Mouse (Mus musculus) frontal cortex, postnatal 25 days (tissue): ENCODE data around the gene Ccnd3.

Experiments
- DNase-seq, 2 experiments: peaks; one replicate each; pipeline ENCODE4 v3.0.0; 2022; ENCODE audit warnings: low spot score in 2 of 2

Ccnd3 gene

DNA sequence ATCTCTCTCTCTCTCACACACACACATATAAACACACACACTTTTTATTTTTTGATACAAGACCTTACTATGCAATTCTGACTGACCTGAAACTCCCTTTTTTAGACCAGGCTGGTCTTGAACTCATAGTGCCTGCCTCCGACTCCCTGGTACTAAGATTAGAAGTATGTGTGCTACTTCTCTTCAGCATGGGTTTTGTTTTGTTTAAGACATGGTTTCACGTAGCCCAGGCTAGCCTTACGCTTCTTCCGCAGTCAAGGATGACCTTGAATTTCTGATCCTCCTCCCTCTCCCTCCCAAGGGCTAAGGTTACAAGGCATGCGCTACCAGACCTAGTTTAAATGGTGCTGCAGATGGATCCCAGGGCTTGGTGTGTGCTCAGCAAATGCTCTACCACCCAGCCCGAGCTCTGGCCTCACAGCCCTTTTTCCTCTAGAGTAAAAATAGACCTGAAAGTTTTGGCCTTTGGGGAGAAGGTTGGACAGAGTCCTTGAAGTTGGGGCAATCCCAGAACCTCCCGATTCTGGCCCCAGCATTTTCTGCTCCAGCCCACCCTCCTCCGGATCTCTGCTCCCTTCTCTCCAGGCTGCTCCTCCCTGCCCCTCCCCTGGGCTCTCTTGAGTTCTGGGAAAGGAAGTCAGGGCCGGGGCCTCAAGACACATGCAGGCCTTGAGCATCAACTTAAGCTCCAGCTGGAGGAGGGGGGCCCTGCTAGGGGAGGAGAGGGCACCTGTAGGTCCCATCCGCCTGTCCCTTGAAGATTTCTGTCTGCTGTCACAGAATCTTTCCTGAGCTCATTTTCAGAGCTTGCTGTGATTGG lies 8.3 kb downstream of the Ccnd3 start:
- no peak for DNase-seq

DNA sequence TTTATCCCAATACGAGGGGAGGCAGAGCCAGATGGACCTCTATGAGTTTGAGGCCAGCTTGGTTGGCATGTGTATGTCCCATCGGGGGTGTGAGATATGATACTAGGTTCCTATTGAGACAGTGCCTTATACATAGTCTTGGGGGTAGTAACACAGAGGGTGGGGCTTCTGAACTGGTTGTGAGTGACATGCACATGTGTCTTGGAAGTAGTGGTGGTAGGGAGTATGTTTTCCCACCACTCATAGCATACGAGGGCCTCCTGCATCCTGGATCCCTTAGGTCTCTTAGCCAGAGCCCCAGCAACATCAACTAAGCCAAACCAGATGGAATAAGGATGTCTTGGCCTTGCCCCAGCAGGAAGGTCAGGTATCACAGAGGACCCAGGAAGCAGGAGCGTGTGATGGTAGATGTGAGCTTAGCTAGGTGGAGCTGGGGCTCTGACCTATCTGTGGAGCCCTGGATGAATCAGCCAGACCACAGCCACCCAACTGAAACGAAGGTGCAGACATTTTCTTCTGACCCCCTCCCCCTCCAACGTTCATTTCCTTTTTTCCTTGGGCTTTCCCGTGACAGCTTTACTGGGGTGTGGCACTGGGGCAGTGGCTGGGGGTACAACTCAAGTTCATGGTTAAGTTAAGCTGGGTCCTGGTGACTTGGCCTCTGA lies 10.5 kb downstream of the Ccnd3 start:
- no peak for DNase-seq

DNA sequence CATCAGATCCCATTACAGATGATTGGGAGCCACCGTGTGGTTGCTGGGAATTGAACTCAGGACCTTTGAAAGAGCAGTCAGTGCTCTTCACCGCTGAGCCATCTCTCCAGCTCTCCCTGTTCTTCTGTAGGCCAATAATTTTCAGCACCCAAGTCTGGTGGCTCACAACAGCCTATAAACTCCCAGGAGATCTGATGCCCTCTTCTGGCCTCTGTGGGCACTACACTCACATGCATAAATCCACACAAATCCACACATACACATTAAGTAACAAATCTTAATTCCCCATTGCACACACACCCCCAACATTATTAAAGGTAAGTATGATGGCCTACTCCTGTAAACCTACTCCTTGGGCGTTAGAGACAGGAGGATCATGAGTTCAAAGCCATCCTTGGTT lies 11.4 kb downstream of the Ccnd3 start:
- no peak for DNase-seq

DNA sequence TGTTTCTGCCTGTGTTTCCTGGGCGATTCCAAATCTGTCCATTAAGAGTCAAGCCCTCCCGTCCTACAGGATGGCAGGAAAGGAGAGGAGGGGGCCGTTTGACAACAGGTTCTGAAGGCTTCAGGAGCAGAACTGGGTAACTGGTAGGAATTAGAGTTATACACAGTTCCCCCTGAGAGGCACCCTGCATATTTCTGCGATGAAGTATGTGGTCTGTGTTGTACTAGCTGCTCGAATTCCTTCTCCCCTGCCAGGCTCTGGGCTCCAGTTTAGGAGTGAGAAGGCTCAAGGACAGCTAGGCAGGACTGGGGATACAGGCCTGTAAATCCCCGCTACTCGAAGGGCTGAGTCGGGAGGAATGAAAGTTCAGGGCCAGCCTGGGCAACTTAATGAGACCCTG lies 13.4 kb downstream of the Ccnd3 start:
- DNase-seq, result no peak

DNA sequence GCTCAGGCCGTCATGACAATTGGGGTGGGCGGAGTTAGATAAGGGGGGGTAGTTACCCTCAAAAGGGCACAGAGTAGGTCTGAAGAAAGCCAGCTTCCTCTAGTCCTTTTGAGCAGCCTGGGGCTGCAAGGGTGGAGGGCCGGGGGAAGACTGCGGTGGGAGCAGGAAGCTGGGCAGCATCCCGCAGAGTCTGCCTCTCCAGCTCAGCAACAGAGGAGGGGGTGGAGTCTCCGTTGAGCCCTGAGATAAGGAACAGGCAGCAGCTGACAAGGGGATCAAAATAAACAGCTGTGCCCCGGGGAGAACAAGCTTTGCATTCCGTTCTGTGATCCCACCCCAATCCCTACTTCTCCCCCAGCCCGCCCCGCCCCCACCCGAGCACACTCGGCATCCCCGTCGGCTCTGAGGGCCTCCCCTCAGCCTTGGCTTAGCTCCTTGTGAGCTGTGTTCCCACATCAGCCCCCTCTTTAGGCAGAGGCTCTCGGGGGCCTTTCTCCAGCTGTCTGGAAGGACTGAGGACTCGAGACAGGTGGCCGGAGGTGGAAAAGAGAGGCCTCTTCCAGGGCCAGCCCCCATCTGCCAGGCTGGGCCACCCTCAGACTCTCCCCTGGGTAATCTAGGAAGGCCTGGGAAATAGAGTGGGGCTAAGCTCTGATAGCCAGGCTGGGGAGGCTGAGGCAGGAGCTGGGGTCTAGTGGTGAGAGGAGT lies 16.9 kb downstream of the Ccnd3 start:
- DNase-seq, result no peak

DNA sequence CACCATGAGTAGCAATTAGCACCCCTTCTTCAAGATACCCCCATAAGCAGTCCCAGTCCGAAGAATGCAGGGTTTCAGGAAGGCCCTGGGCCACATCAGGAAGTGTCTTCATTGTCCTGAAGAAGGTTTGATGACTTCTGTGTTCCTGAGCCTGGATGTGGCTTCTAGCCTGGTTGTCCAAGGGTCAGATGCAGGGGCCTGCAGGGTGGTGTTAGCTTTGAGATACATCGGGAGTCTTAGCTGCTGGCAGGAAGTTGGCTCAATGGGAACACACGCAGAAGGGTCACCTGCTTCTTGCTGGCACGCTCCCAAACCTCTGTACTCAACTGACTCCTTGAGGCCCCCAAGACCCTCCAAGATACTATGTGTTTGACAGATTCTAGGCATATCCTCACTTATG lies 17.7 kb downstream of the Ccnd3 start:
- DNase-seq, result no peak

DNA sequence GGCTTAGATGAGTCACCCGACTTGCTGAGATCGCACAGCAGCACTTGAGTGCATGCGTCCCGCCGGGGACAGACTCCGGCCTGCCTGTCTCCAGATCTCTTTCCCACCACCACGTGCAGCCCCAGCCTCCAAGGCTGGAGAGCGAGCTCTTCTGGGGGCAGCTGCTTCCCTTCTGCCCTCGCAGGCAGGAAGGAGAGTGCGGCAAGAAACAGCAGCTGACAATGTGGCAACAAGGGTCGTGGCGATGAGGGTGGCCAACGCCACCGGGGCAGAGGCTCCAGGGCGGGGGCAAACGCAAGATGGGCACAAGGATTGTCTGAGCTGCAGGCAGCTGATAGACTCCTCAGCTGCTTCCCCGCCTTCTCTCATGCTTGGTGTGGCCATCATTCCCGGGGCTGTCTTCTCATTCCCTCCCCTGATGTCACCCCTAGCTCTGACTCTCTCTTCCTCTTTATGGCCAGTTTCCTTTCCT lies 18.4 kb downstream of the Ccnd3 start:
- no peak for DNase-seq

DNA sequence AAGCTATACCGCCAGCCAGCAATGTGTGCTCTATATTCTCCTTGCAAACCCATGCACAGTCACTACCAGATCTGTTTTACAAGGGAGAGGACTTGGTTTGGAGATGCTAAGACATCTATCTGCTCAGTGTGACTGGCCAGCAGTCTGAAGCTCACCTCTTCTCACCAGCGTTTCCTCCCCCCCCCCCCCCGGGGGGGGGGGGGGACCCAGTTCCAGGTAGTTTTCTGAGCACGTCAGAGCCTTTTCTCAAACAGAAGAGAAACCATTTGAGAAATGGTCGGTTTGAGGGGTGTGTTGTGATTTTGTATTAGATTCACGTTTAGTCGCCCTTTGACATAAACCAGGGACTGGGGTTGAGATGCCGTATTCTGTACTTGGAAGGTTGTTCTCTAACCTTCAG lies 19.2 kb downstream of the Ccnd3 start:
- no peak for DNase-seq

DNA sequence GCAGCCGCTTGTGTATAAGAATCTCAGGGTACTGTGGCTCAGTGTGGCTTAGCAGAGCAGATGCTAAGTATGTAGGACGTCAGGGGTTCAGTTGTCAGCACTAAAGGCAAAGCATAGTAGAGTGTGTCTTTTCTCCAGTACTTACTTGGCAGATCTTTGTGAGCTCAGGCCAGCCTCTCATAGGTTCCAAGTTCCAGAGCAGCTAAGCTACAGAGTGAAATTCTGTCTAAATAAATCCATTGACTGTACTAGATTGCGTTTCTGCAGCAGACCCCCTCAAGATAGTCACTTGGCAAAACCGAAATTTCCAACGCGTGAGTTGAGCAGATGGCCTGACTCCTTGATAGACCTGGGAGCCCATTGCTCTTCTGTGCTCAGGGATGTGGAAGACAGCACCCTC lies 20.1 kb downstream of the Ccnd3 start:
- no peak for DNase-seq

DNA sequence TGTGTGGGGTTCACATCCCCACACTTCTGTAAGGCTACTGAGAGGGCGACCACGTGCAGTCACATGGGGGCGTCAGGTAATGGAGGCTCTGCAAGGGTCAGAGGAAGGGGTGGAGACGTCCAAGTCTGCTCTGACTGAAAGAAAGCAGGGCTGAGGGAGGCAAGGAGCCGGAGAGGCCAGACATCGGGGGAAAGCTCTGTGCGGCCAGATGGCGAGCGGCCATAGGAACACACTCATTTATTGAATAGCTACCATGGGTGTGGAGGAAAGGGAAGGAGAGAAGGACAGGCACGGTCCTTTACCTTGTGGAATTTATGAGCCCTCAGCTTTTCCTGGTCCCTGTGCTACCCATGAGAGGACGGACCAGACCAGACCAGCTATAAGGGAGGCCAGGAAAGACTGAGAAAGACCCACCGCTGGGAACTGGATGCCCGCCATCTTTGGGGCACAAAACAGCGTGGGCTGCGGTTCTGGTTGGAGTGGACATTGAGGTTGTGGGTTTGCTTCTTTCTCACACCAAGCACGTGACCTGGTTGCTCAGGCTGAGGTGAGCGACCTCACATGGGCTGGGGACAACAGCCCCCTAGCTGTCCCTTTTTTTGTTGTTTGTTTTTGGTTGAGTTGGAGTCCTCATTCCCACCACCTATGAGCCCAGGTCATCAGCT lies 22.1 kb downstream of the Ccnd3 start:
- no peak for DNase-seq

DNA sequence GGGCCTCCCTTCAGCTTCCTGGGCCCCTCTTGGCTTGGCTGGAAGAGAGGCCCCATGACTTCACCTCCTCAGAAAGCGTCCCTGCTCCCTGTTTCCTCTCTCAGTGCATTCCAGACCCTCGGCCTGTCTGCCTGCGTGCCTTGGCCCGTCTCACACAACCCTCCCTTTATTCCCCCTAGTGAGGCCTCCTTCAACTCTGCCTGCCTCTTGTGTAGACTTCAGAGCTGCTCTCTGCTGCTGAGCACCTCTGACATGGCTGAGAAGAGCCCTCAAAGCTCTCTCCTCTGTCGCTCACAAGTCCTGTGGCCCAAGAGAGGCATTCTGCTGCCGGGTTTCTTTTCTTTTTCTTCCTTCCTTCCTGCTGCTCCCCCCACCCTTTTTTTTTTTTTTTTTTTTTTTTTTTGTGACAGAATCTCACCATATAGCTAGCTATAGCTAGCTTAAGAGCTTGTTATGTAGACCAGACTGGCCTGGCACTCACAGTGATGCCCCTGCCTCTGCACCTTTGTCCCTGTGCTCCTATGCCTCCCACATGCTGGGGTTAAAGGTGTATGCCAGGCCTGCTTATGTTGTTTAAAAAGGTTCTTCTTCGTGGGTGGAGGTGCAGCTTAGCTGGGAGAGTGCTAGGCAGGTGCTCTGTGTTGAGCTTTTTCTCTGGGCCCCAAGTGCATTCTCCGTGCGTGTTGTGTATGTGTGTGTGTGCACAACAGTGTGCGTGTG lies 22.9 kb downstream of the Ccnd3 start:
- no peak for DNase-seq

DNA sequence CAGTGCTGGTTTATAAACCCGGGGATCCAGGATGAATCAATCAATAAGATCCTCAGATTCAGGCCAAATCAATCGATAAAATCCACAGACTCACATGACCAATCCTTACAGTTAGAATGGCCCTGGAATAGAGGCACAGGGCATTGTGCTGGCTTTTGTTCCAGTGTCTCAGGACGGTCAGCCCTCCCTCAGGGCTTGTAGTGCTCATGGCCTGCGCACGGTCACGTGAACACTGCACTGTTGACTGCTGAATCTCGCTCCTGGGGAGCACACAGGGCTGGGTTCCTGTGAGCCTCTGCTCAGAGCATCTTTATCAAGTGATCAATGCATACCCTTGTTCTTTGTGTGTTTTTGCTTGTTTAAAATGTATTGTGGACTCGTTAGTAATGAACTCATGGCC lies 24.1 kb downstream of the Ccnd3 start:
- DNase-seq, result no peak

DNA sequence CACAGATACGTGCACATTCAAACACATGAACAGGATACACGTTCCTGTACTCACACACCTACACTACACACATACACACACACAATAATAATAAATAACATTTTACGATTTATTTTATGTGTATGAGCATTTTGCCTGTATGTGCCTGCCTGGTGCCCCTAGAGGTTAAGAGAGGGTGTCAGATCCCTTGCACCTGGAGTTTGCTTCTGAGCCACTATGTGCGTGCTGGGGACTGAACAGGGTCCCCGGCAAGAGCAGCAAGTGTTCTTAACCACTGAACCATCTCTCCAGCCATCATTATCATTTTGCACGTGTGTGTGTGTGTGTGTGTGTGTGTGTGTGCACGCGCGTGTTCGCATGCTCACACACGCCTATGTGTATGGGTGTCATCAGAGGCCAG lies 24.7 kb downstream of the Ccnd3 start:
- DNase-seq, result no peak

DNA sequence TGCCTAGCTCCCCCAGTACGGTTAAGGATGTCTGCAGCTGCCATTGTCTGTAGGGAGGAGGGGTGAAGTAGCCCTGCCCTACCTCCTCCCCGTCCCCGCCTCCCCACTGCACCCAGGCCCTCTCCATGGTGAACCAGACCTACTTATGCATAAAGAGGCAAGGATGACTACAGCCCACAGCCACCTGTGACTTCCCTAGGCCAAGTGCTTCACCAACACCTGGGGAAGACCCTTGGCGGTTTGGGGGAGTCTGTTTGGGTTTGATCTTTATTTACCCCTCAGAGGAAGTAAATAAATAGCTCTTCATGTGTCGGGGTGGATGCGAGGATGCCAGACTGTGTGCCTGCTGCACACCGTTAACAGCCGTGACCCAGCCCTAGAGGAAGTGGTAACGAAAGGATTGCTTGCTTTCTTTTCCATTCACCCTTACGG lies 26.6 kb downstream of the Ccnd3 start:
- DNase-seq, result no peak

DNA sequence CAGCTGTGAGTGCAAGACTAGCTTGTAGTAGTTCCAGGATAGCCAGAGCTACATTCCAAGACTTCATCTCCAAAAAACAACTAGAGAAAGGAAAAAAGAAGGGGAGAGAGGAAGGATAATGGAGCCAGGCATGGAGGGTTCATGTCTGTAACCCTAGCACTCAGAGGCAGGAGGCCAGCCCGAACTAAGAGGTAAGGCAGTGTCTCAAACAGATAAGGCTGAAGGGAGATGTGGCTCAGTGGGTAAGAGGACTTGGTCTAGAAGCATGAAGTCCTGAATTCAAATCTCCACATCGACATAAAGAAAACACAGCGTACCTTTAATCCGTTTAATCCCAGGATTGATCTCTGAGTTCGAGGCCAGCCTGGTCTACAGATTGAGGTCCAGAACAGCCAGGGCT lies 27.5 kb downstream of the Ccnd3 start:
- no peak for DNase-seq

DNA sequence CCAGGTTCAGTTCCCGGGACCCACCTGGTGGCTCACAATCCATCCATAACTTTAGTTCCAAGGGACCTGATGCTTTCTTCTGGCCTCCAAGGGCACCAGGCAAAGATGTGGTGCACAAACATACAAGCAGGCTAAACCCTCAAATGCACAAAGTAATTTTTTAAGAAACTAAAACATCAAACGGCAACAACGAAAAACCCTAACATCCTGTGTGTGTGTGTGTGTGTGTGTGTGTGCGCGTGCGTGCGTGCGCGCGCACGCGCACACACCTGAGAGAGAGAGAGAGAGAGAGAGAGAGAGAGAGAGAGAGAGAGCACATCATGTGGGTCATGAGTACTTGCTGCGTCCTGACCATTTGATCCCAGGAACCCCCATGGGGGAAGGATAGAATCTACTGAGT lies 28.8 kb downstream of the Ccnd3 start:
- no peak for DNase-seq

DNA sequence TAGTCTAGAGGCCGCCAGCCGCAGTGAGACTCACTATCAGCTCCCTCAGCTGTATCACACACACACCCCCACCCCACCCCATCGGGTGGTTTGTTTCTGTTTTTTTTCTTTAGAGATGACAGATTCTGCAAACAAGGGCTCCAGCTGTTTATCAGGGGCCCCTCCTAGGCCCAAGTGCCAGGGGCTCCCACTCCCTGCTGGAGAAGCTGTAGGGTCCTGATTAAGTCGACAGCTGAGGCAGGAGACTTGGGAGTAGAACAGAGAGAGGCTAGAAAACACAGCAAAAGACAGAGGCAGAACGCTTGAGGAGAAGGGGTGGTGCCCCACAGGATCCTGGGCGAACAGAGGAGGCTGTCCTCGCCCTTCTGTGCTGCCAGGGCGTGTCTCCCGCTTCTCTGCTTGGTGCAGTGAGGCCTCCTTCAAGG lies 31.0 kb downstream of the Ccnd3 start:
- DNase-seq, result no peak

DNA sequence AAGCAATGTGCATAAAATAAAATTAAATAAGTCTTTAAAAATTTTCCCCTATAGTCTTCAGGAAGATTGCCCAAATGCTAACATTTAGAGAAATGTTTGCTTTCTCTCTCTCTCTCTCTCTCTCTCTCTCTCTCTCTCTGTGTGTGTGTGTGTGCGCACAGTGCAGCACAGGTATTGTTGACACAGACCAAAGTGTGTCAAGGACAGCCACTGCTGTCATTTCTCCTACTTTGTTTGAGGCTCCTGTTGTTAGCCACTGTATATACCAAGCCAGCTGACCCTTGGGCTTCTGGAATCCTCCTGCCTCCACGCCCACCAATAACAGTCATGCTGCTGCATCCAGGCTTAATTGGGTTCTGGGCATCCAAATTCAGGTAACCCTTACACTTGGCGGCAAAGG lies 33.2 kb downstream of the Ccnd3 start:
- no peak for DNase-seq

DNA sequence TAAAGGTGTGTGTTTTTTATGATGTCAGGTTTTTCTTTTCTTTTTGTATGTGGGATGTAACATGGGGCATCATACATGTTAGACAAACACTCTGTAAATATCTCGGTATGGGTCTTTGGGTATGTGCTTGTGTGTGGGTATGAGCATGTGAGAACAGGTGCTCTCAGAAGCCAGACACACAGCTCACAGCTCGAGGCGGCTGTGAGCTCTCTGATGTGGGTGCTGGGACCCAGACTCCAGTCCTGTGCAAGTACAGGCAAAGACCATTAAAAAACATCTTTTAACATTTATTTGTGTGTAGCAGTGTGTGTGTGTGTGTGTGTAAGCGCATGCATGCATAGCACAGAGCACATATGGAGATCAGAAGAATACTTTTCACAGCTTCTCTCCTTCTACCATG lies 34.3 kb downstream of the Ccnd3 start:
- DNase-seq, result no peak

DNA sequence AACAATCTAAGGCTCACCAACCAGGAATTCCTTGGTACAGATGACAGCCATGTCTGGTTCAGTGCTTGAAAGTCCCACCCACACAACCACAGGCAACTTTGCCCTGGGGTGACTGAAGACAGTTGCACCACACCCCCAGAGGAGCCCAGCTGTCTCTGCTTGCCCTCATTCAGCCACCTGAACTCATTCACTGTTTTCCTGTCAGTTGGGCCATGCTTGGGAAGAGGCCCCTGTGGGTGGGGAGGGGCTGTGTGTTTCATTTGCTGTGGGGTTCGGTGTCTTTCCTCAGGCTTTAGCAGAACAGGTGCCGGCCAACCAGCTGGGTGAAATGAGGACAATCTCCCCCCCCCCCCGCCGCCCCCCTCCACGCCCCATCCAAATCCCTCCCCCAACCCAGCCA lies 37.2 kb downstream of the Ccnd3 start:
- no peak for DNase-seq

DNA sequence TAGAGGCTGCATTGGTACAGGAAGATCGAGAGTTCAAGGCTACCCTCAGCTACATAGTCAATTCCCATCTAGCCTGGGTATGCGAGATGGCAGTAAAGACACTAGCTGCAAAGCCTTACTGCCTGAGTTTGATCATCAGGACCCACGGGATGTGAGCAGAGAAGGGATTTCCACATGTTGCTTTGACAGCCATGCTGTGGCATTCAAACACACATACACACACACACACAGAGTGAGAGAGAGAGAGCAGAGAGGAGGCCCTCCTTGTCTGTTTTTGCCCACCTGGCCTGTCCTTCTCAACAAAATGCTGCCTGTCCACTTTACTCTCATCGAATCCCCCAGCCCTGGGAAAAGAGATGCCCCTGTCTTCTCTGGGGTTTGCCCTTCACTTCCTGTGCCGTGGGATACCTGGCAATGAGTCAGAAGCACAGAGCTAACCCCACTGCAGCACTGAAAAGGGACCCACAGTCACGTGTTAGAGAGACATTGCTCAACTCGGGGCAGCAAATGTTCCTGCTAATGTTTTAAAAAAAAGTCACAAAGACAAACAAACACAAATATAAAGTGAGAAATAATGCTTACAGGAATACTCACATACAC lies 38.3 kb downstream of the Ccnd3 start:
- DNase-seq, result no peak
